Mouse (Mus musculus) bone marrow macrophage, adult 2 months (primary cell): ENCODE data around the gene Plin5.

Source experiments
- CTCF ChIP-seq: IDR thresholded peaks from 2 replicates; pipeline ENCODE4 v1.5.1; 2012; ENCODE audit warnings: low read depth, mild to moderate bottlenecking, low read length, moderate library complexity
- POLR2A ChIP-seq: IDR thresholded peaks from 2 replicates; pipeline ENCODE4 v1.6.1; 2012; ENCODE audit warnings: mild to moderate bottlenecking, low read depth, low read length, borderline replicate concordance

GRCm38 (mm10) chr17:56092794-56093193 is 24.6 kb downstream of the Plin5 start:
- TF ChIP-seq POLR2A (no peak), CTCF (no peak)
